Mouse (Mus musculus) neural tube, embryonic 14.5 days (tissue): ENCODE measurements around the gene Abcc10. TPM values are rescaled to one million over a fixed set of nuclear protein-coding genes. Genes with fewer than 3 reads are reported as not detected.

Source experiments
- ATAC-seq: fragments of 200-750 bp; cut with Nextera tagmentation; 2 replicates; pipeline ENCODE4 v1.8.0; 2017; ENCODE audit warnings: low read depth, mild to moderate bottlenecking, moderate TSS enrichment, moderate library complexity
- H3K27ac ChIP-seq: fragments of 300-500 bp; sonication (generic); 2 replicates; pipeline ENCODE4 v1.5.1; 2014; ENCODE audit warnings: low read depth, mild to moderate bottlenecking, control low read depth, low read length, moderate library complexity, mixed read lengths
- H3K27me3 ChIP-seq: fragments of 300-500 bp; sonication (generic); 2 replicates; pipeline ENCODE4 v1.6.1; 2014; ENCODE audit warnings: low read length; ENCODE audit not compliant: control insufficient read depth, insufficient read depth
- H3K36me3 ChIP-seq: fragments of 300-500 bp; sonication (generic); 2 replicates; pipeline ENCODE4 v1.6.1; 2014; ENCODE audit warnings: low read length, mixed read lengths; ENCODE audit not compliant: control insufficient read depth, insufficient read depth
- H3K4me1 ChIP-seq: fragments of 300-500 bp; sonication (generic); 2 replicates; pipeline ENCODE4 v1.6.1; 2014; ENCODE audit warnings: low read length; ENCODE audit not compliant: control insufficient read depth, insufficient read depth
- H3K4me2 ChIP-seq: fragments of 300-500 bp; sonication (generic); 2 replicates; pipeline ENCODE4 v1.6.1; 2014; ENCODE audit warnings: mild to moderate bottlenecking, low read depth, low read length, control low read depth
- H3K4me3 ChIP-seq: fragments of 300-500 bp; sonication (generic); 2 replicates; pipeline ENCODE4 v1.5.1; 2014; ENCODE audit warnings: low read depth, low read length, control low read depth, mixed read lengths
- H3K9ac ChIP-seq: fragments of 300-500 bp; sonication (generic); replicated peaks from 2 replicates; pipeline ENCODE4 v1.6.1; 2014; ENCODE audit warnings: low read depth, mild to moderate bottlenecking, control low read depth, low read length, mixed read lengths
- H3K9me3 ChIP-seq: fragments of 300-500 bp; sonication (generic); 2 replicates; pipeline ENCODE4 v1.6.1; 2016; ENCODE audit warnings: low read length; ENCODE audit not compliant: control insufficient read depth
- WGBS: fragments of 180-500 bp; shearing (Covaris S2); extraction: QIAGEN DNeasy Blood & Tissue Kit; methylation state at CpG from one replicate; pipeline ENCODE4 v1.1.7; 2014; 5-methylcytosine and 5-hydroxymethylcytosine counted together
- polyA plus RNA-seq: library from polyadenylated mRNA; unstranded; fragments of >200 nt; fragmentation: Nextera tagmentation; extraction: Ambion mirVana; gene quantifications from 2 replicates; pipeline ENCODE4 v1.2.1, GENCODE M21; 2014

Gene Abcc10
- polyA plus RNA-seq, 1 experiment from 2014 or later, result 9.3 TPM

DNA sequence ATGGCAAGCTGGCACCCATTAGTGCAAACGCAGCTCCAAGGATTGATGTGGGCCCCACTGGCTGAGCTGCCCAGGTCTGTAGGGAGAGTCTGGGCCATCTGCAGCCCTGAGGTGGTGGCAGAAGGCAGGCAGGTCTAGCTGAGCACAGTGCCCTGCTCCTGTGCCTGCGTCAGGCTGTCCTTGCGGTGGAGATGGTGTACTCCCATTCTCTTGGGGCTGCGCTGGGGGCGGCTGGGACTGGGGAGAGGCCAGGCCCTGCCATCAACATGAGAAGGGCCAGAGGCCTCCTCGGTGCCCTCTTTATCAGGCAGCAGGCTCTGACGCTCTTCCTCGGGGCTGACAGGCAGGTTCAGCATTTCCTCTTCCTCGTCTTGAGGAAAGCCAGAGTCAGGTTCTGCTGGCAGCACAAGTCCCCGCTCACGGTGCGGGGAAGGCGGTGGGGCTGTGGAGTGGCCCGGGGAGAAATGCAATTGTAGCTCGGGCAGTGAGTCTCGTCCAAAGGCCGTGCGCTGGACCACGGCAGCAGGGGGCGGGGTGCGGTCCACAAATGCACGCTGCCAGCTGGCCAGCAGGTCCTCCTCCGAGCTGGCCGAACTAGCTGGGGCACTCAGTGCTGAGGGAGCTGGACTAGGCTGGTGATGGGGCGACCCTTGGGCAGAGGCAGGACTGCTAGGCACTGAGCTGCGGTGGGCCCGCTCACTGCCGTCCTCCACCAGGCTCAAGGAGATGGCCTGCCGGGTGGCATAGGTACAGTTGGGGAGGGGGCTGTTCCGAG lies 69.7 kb downstream of the Abcc10 start:
- Histone ChIP-seq H3K9me3 (no peaks in the 10 kb centered on the region), H3K4me3 (no peak overlapping the region), H3K36me3 (peaks cover 31% of the 10 kb centered on the region), H3K4me2 (no peak overlapping the region), H3K27me3 (no peaks in the 10 kb centered on the region), H3K4me1 (peaks cover 10% of the 10 kb centered on the region; the same call in 1 of the 2 replicates), H3K9ac (no peak overlapping the region), H3K27ac (no peak overlapping the region)
- no peak for ATAC-seq
- WGBS, result 87% methylated on average over 30 of the region's 30 CpGs

- WGBS, result 32% methylated on average over 6 of the region's 6 CpGs
- H3K9ac ChIP-seq, result no peak overlapping the region; the same call in 1 of the 2 replicates
- no peaks in the 10 kb centered on the region for H3K9me3 ChIP-seq
- ATAC-seq, result no peak
- H3K4me2 ChIP-seq, result peak overlapping the region; percentile 70
- H3K36me3 ChIP-seq, result peaks cover 24% of the 10 kb centered on the region
- H3K27me3 ChIP-seq, result no peaks in the 10 kb centered on the region
- H3K4me1 ChIP-seq, result peaks cover 15% of the 10 kb centered on the region; the same call in 1 of the 2 replicates
- no peak overlapping the region for H3K27ac ChIP-seq
- H3K4me3 ChIP-seq, result peak overlapping the region; percentile 82; the same call in 1 of the 2 replicates
These were observed 73.0 kb downstream of the Abcc10 start for GRCm38 (mm10) chr17:46255147-46255546.

DNA sequence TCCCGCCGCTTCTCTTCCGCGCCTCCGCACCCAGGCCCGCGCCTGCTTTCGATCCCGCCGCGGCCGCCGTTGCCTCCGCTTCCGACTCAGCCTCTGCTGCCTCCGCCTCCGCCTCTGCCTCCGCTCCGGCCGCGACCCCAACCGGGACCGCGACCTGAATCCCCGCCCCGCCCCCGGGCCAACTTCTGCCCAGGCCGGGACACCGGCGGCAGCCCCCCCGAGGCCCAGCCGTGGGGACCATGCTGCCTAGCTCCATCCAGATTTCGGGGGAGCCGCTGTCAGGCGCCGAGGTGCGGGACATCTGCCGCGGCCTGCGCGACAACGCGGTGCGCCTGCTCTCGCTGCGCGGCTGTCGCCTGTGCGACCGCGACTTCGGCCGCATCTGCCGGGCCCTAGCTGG lies 74.0 kb downstream of the Abcc10 start:
- H3K27me3 ChIP-seq, result no peaks in the 10 kb centered on the region
- H3K4me1 ChIP-seq, result peaks cover 18% of the 10 kb centered on the region; the same call in 1 of the 2 replicates
- H3K9me3 ChIP-seq, result no peaks in the 10 kb centered on the region
- peak overlapping the region; percentile 70 for H3K4me2 ChIP-seq
- H3K9ac ChIP-seq, result peak overlapping the region; percentile 82
- peak overlapping the region; percentile 72 for H3K27ac ChIP-seq
- ATAC-seq, result peak; percentile 55
- peak overlapping the region; percentile 82 for H3K4me3 ChIP-seq
- H3K36me3 ChIP-seq, result peaks cover 21% of the 10 kb centered on the region
- under 1% methylated on average over 45 of the region's 54 CpGs for WGBS

DNA sequence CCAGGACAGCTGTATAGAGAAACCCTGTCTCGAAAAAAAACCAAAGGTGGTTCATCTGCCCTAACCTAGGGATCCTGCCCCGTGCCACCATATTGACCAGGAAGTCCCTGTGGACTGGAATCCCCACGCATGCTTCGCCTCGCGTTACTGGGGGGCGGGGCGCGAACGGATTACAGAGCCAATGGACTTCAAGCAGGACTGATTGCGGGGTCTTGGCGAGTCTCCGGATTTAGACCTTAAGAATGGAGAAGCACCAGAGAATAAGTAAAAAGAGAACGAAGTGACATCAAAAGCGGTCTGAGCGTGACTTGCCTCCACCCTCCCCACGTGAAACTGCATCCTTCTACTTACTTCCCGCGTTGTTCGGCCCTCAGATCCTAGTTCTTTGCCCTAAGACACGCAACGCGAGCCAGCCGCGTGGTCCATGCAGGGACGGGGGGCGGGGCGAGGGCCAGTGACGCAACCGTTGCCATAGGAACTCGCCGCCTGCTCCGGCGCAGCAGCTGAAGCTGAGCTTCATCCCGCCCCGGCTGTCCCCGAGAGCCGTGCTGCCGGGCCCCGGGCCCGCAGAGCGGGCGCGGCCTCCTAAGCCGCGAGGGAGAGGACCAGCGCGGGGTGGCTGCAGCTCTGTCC lies 74.6 kb downstream of the Abcc10 start, which contains the start of gene Lrrc73:
Gene Lrrc73 (plus strand): TSS at position 80 of the 633 bp plus-strand sequence.
- ATAC-seq, result peak; percentile 92
- H3K4me2 ChIP-seq, result peak within 1 kb of the TSS; percentile 70
- H3K27me3 ChIP-seq, result no peaks in the 10 kb centered on the region
- peak within 1 kb of the TSS; percentile 82 for H3K9ac ChIP-seq
- peaks cover 23% of the 10 kb centered on the region for H3K4me1 ChIP-seq
- H3K27ac ChIP-seq, result peak within 1 kb of the TSS; percentile 72
- H3K4me3 ChIP-seq, result peak within 1 kb of the TSS; percentile 82
- WGBS, result 2% methylated on average over 40 of the region's 48 CpGs
- peaks cover 20% of the 10 kb centered on the region; the same call in 1 of the 2 replicates for H3K36me3 ChIP-seq
- H3K9me3 ChIP-seq, result no peaks in the 10 kb centered on the region

Other genes starting within 250 kb of the Abcc10 start
- 143 and 152 TPM in 2 replicates for gene Mrps18a, start 217.4 kb downstream of the Abcc10 start, polyA plus RNA-seq
- gene Rsph9, start 184.1 kb downstream of the Abcc10 start, polyA plus RNA-seq, result 30.9 and 46.7 TPM in 2 replicates
- gene Mad2l1bp, start 174.8 kb downstream of the Abcc10 start, polyA plus RNA-seq, result 21.4 and 24.9 TPM in 2 replicates
- gene Gtpbp2, start 167.3 kb downstream of the Abcc10 start, polyA plus RNA-seq, result 28.1 and 31.3 TPM in 2 replicates
- 7.8 and 8.4 TPM in 2 replicates for gene Polh, start 125.7 kb downstream of the Abcc10 start, polyA plus RNA-seq
- gene Xpo5, start 125.6 kb downstream of the Abcc10 start, polyA plus RNA-seq, result 40.5 and 49.4 TPM in 2 replicates
- gene Polr1c, start 80.3 kb downstream of the Abcc10 start, polyA plus RNA-seq, result 80.4 and 83.6 TPM in 2 replicates
- 91.5 and 101 TPM in 2 replicates for gene Yipf3, start 80.3 kb downstream of the Abcc10 start, polyA plus RNA-seq
- gene Lrrc73, start 74.8 kb downstream of the Abcc10 start, polyA plus RNA-seq, result 9.1 and 10.1 TPM in 2 replicates
- 21.8 and 24.7 TPM in 2 replicates for gene Tjap1, start 45.3 kb downstream of the Abcc10 start, polyA plus RNA-seq
- 13.8 and 18.8 TPM in 2 replicates for gene Dlk2, start 30.9 kb downstream of the Abcc10 start, polyA plus RNA-seq
- gene Zfp318, start 55.4 kb upstream of the Abcc10 start, polyA plus RNA-seq, result 30.0 and 32.5 TPM in 2 replicates
- gene Crip3, start 100.6 kb upstream of the Abcc10 start, polyA plus RNA-seq, result 2.2 and 2.4 TPM in 2 replicates
- gene Slc22a7, start 110.1 kb upstream of the Abcc10 start, polyA plus RNA-seq, result not detected in 2 replicates
- 6.3 and 7.0 TPM in 2 replicates for gene Ttbk1, start 159.3 kb upstream of the Abcc10 start, polyA plus RNA-seq
- gene Dnph1, start 168.4 kb upstream of the Abcc10 start, polyA plus RNA-seq, result 11.8 and 12.5 TPM in 2 replicates
- 15.7 and 18.5 TPM in 2 replicates for gene Cul9, start 218.0 kb upstream of the Abcc10 start, polyA plus RNA-seq
- 5.4 and 5.5 TPM in 2 replicates for gene Srf, start 227.8 kb upstream of the Abcc10 start, polyA plus RNA-seq